ENCODE assay signal across 8 mouse cellular contexts in the genomic region with DNA sequence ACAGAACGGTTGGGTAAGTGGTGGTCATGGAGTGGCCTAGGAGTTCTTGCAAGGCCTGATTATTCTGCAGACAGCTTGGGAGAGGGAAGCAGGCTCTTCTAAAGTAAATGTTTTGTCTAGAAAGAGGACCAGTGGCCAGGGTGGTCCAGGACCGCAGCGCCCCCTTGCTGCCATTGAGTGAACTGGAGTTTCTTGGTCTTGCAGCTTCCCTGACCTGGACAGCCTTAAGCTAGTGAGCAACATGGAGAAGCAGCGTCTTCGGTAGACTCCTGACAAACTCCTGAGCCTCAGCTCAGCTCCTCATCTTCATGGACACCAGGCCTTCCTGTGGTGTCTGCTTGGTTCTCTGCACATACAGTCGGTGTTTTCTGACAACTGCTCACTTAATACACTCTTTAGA.
A peak's percentile ranks its signal among the peaks of the same experiment; 100 is the strongest.
DNase-seq lines count a peak whose midpoint lies in the region; ATAC-seq and TF ChIP-seq lines count a peak whose summit lies in the region.
"Had no signal": no experiment of that assay in that cellular context is flagged by ENCODE, and none has a peak within 500 bp of the region (broad histone marks: within the 10 kb centered on the region; RNA-seq: fewer than 3 reads in every experiment).

No protein-coding gene starts in this region.

- no peak for TF ChIP-seq EP300 in ES-Bruce4 (IDR thresholded peaks at IDR 0.05; ENCODE audit: insufficient read depth, low read depth, low read length)

- no peak for ATAC-seq in kidney, embryonic 14.5 days (ENCODE audit: low FRiP score, low TSS enrichment)

- H3K9me3 ChIP-seq in kidney, embryonic 14.5 days (ENCODE audit: control insufficient read depth, low read length) = no peaks in the 10 kb centered on the region
- H3K9me3 ChIP-seq in ES-Bruce4 (replicated peaks; ENCODE audit: control insufficient read depth, insufficient read depth, low read length, poor library complexity, severe bottlenecking) = no peaks in the 10 kb centered on the region

- no peak overlapping the region for H3K4me3 ChIP-seq in kidney, embryonic 14.5 days (ENCODE audit: low read length)
- no peak overlapping the region for H3K4me3 ChIP-seq in ES-Bruce4 (ENCODE audit: low read depth, low read length)
- H3K4me3 ChIP-seq: erythroblast, embryonic 14.5 days had no signal

- no peak overlapping the region for H3K4me2 ChIP-seq in kidney, embryonic 14.5 days (replicated peaks; ENCODE audit: low read depth, low read length)

- peak; percentile 72 for TF ChIP-seq CTCF in ES-Bruce4 (IDR thresholded peaks at IDR 0.05; ENCODE audit: low read depth, low read length)

- H3K4me1 ChIP-seq in kidney, embryonic 14.5 days (ENCODE audit: control insufficient read depth, insufficient read depth, low read length) = no peaks in the 10 kb centered on the region
- no peaks in the 10 kb centered on the region for H3K4me1 ChIP-seq in ES-Bruce4 (ENCODE audit: control insufficient read depth, insufficient read depth, low read length)

- H3K9ac ChIP-seq in kidney, embryonic 14.5 days (ENCODE audit: low read depth, low read length) = no peak overlapping the region
- no peak overlapping the region for H3K9ac ChIP-seq in ES-Bruce4 (ENCODE audit: low read depth, poor library complexity, severe bottlenecking)

- DNase-seq in kidney, adult 18-20 months = peak; percentile 46
- peak; percentile 15 to 62 for DNase-seq in adrenal gland, adult (ENCODE audit: inconsistent age in 2 of 2, low spot score in 1 of 2)
- peak; percentile 47 for DNase-seq in heart, postnatal 4 days
- DNase-seq in lung, postnatal 10 days = peak; percentile 32
- peak; percentile 5 for DNase-seq in thymus, postnatal 36 days

- H3K27ac ChIP-seq in kidney, embryonic 14.5 days (ENCODE audit: low read depth, low read length) = no peak overlapping the region
- no peak overlapping the region for H3K27ac ChIP-seq in ES-Bruce4 (ENCODE audit: insufficient read depth, low read length)

- 66% methylated on average over 6 of the region's 6 CpGs for WGBS in kidney, embryonic 14.5 days

- no peak for TF ChIP-seq POLR2A in ES-Bruce4 (IDR thresholded peaks at IDR 0.05; ENCODE audit: insufficient read depth, low read length)

- H3K27me3 ChIP-seq in kidney, embryonic 14.5 days (ENCODE audit: control insufficient read depth, insufficient read depth, low read length) = no peaks in the 10 kb centered on the region
- H3K27me3 ChIP-seq in ES-Bruce4 (ENCODE audit: control insufficient read depth, insufficient read depth, low read length, poor library complexity, severe bottlenecking) = no peaks in the 10 kb centered on the region

- H3K36me3 ChIP-seq in kidney, embryonic 14.5 days (ENCODE audit: control insufficient read depth, insufficient read depth, low read length) = no peaks in the 10 kb centered on the region
- H3K36me3 ChIP-seq in ES-Bruce4 (ENCODE audit: control insufficient read depth, insufficient read depth, low read length, poor library complexity, severe bottlenecking) = no peaks in the 10 kb centered on the region
